Comparison of ENCODE assay signal across 9 mouse cellular contexts in genomic region chr7:45240633-45241388, GRCm38 (mm10). TPM values are rescaled to one million over a fixed set of nuclear protein-coding genes. Genes with fewer than 3 reads are reported as not detected.
DNase-seq lines count a peak whose midpoint lies in the region; ATAC-seq and TF ChIP-seq lines count a peak whose summit lies in the region.
"Had no signal": no experiment of that assay in that cellular context is flagged by ENCODE, and none has a peak within 500 bp of the region (broad histone marks: within the 10 kb centered on the region; RNA-seq: fewer than 3 reads in every experiment).

TSS of gene Slc6a16 (plus strand) at chr7:45241085.

- peaks cover 8% of the 10 kb centered on the region for H3K27me3 ChIP-seq in hindbrain, embryonic 11.5 days (ENCODE audit: control insufficient read depth, insufficient read depth, low read length)
- peaks cover 71% of the 10 kb centered on the region for H3K27me3 ChIP-seq in midbrain, embryonic 10.5 days (ENCODE audit: low read depth, poor library complexity, severe bottlenecking)
- 0 out of 2 replicates have a peak, but pooled peaks cover 2% of the 10 kb centered on the region for H3K27me3 ChIP-seq in stomach, postnatal 0 days (ENCODE audit: control insufficient read depth, insufficient read depth, low read length)

- intact Hi-C loops in gastrocnemius, adult 2 months (cut with DNase I), result no loop called here

- TF ChIP-seq EP300 in stomach, postnatal 0 days (optimal IDR thresholded peaks at IDR 0.05), result no peak

- H3K9me3 ChIP-seq in hindbrain, embryonic 11.5 days (ENCODE audit: control insufficient read depth, low read length), result no peaks in the 10 kb centered on the region
- H3K9me3 ChIP-seq in midbrain, embryonic 10.5 days (replicated peaks), result no peaks in the 10 kb centered on the region
- H3K9me3 ChIP-seq in stomach, postnatal 0 days (ENCODE audit: control insufficient read depth, low read length), result no peaks in the 10 kb centered on the region

- WGBS in hindbrain, embryonic 11.5 days, result 10% methylated on average over 49 of the region's 53 CpGs
- 9% methylated on average over 53 of the region's 53 CpGs for WGBS in midbrain, embryonic 10.5 days
- WGBS in stomach, postnatal 0 days, result 25% methylated on average over 52 of the region's 53 CpGs

- H3K4me1 ChIP-seq in hindbrain, embryonic 11.5 days (replicated peaks; ENCODE audit: control insufficient read depth, insufficient read depth, low read length), result no peaks in the 10 kb centered on the region
- peaks cover 23% of the 10 kb centered on the region for H3K4me1 ChIP-seq in midbrain, embryonic 10.5 days
- 0 out of 2 replicates have a peak, but pooled peaks cover 5% of the 10 kb centered on the region for H3K4me1 ChIP-seq in stomach, postnatal 0 days (replicated peaks; ENCODE audit: control insufficient read depth, insufficient read depth)

- H3K4me3 ChIP-seq in gastrocnemius, adult 2 months, result peak within 1 kb of the TSS; percentile 41
- H3K4me3 ChIP-seq in hindbrain, embryonic 11.5 days (ENCODE audit: low read depth, low read length), result peak within 1 kb of the TSS; percentile 23
- H3K4me3 ChIP-seq in midbrain, embryonic 10.5 days, result peak within 1 kb of the TSS; percentile 49
- peak within 1 kb of the TSS; percentile 4; the same call in 1 of the 2 replicates for H3K4me3 ChIP-seq in stomach, postnatal 0 days (ENCODE audit: low read depth, low read length)

- TF ChIP-seq CTCF in gastrocnemius, adult 2 months (IDR thresholded peaks at IDR 0.05), result no peak
- peak; percentile 25; the same call in 1 of the 2 replicates for TF ChIP-seq CTCF in stomach, postnatal 0 days (IDR thresholded peaks at IDR 0.05; ENCODE audit: low read depth)

- ATAC-seq in hindbrain, embryonic 11.5 days (ENCODE audit: low FRiP score), result peak; percentile 49; the same call in 1 of the 2 replicates
- ATAC-seq in stomach, postnatal 0 days (ENCODE audit: low FRiP score, low TSS enrichment), result peak; percentile 52
- ATAC-seq in activated CD4-positive, CD25-positive, alpha-beta regulatory T cell, adult 4 months, result no peak

- DNase-seq in gastrocnemius, adult 2 months, result peak; percentile 63
- no peak for DNase-seq in gastrocnemius, adult 18-20 months (ENCODE audit: low spot score)
- peak; percentile 67 for DNase-seq in embryo, embryonic 10.5 days (ENCODE audit: low spot score)
- peak; percentile 74 for DNase-seq in hindbrain, embryonic 11.5 days (ENCODE audit: low spot score)
- DNase-seq in layer of hippocampus, postnatal 36 days, result peak; percentile 50 to 51
- peak; percentile 64 for DNase-seq in midbrain, embryonic 10.5 days (ENCODE audit: low spot score)
- peak; percentile 53 for DNase-seq in stomach, postnatal 0 days (ENCODE audit: low spot score)

- H3K36me3 ChIP-seq in hindbrain, embryonic 11.5 days (ENCODE audit: control insufficient read depth, insufficient read depth, low read length), result no peaks in the 10 kb centered on the region
- no peaks in the 10 kb centered on the region for H3K36me3 ChIP-seq in midbrain, embryonic 10.5 days
- no peaks in the 10 kb centered on the region for H3K36me3 ChIP-seq in stomach, postnatal 0 days (ENCODE audit: control insufficient read depth, insufficient read depth, low read length)

- H3K27ac ChIP-seq in gastrocnemius, adult 2 months, result no peak within 1 kb of the TSS
- no peak within 1 kb of the TSS for H3K27ac ChIP-seq in hindbrain, embryonic 11.5 days (ENCODE audit: low read depth, low read length)
- H3K27ac ChIP-seq in midbrain, embryonic 10.5 days (replicated peaks), result peak within 1 kb of the TSS; percentile 75
- H3K27ac ChIP-seq in stomach, postnatal 0 days (replicated peaks), result no peak within 1 kb of the TSS

- peak within 1 kb of the TSS; percentile 45 for H3K4me2 ChIP-seq in hindbrain, embryonic 11.5 days (replicated peaks; ENCODE audit: low read depth, low read length)
- H3K4me2 ChIP-seq in stomach, postnatal 0 days (replicated peaks; ENCODE audit: low read depth), result peak within 1 kb of the TSS; percentile 48

- H3K9ac ChIP-seq in hindbrain, embryonic 11.5 days (ENCODE audit: low read depth, low read length), result peak within 1 kb of the TSS; percentile 54
- peak within 1 kb of the TSS; percentile 41 for H3K9ac ChIP-seq in stomach, postnatal 0 days (ENCODE audit: low read length)

RNA-seq across cellular contexts. Expression of gene Slc6a16, which starts in this region (rescaled TPM):
- not detected for total RNA-seq in gastrocnemius, adult 2 months (2021)
- total RNA-seq in gastrocnemius, adult 18-20 months (2021), result not detected
- polyA plus RNA-seq in hindbrain, embryonic 11.5 days (2014; fragmentation: Nextera tagmentation; extraction: Ambion mirVana), result 0.14 and 0.32 TPM in 2 replicates
- 1 to 10 TPM; 2.0 to 2.8 TPM for total RNA-seq in layer of hippocampus, postnatal 36 days (2021)
- 0.07 TPM in 1 of 2 replicates, not detected in the other for polyA plus RNA-seq in midbrain, embryonic 10.5 days (2016; fragmentation: Nextera tagmentation; extraction: Ambion mirVana)
- 0.07 and 0.18 TPM in 2 replicates for polyA plus RNA-seq in stomach, postnatal 0 days (2015; fragmentation: Nextera tagmentation; extraction: Ambion mirVana)
- polyA plus RNA-seq in activated CD4-positive, CD25-positive, alpha-beta regulatory T cell, adult 4 months (2017; shearing (Covaris generic)), result not detected
- total RNA-seq: MEL had no signal

Comparison
In these comparisons a context has a peak if more than half of its experiments do, and no peak if none do; other contexts are left out.
1. Peak in DNase-seq and H3K4me3 ChIP-seq in gastrocnemius, adult 2 months; RNA of the gene not detected or under 1 TPM.
2. Peak in DNase-seq, ATAC-seq, H3K4me3 ChIP-seq, H3K9ac ChIP-seq and H3K4me2 ChIP-seq in hindbrain, embryonic 11.5 days; RNA of the gene not detected or under 1 TPM.
3. Peak in DNase-seq, H3K4me3 ChIP-seq and H3K27ac ChIP-seq in midbrain, embryonic 10.5 days; RNA of the gene not detected or under 1 TPM.
4. Peak in DNase-seq, ATAC-seq, H3K4me3 ChIP-seq, H3K9ac ChIP-seq and H3K4me2 ChIP-seq in stomach, postnatal 0 days; RNA of the gene not detected or under 1 TPM.